Mouse (Mus musculus) forebrain, embryonic 11.5 days (tissue): ENCODE results near the gene Sox10. TPM values are rescaled to one million over a fixed set of nuclear protein-coding genes. Genes with fewer than 3 reads are reported as not detected.

Source experiments
- ATAC-seq: fragments of 200-750 bp; cut with Nextera tagmentation; replicated peaks from 2 replicates; pipeline ENCODE4 v1.8.0; 2017; ENCODE audit warnings: moderate TSS enrichment; ENCODE audit not compliant: low FRiP score
- DNase-seq: peaks from one replicate; pipeline ENCODE4 v3.0.0-alpha.2; 2017; ENCODE audit warnings: low spot score
- H3K27ac ChIP-seq: fragments of 300-500 bp; sonication (generic); 2 replicates; pipeline ENCODE4 v1.5.1; 2014; ENCODE audit warnings: low read depth, low read length
- H3K27me3 ChIP-seq: fragments of 300-500 bp; sonication (generic); 2 replicates; pipeline ENCODE4 v1.6.1; 2014; ENCODE audit warnings: mild to moderate bottlenecking, low read length, mixed read lengths; ENCODE audit not compliant: control insufficient read depth, insufficient read depth
- H3K36me3 ChIP-seq: fragments of 300-500 bp; sonication (generic); 2 replicates; pipeline ENCODE4 v1.6.1; 2014; ENCODE audit warnings: mild to moderate bottlenecking, low read length, moderate library complexity, mixed read lengths; ENCODE audit not compliant: control insufficient read depth, insufficient read depth
- H3K4me1 ChIP-seq: fragments of 300-500 bp; sonication (generic); replicated peaks from 2 replicates; pipeline ENCODE4 v1.6.1; 2014; ENCODE audit warnings: low read length, mixed read lengths; ENCODE audit not compliant: control insufficient read depth, insufficient read depth
- H3K4me2 ChIP-seq: fragments of 300-500 bp; sonication (generic); 2 replicates; pipeline ENCODE4 v1.6.1; 2014; ENCODE audit warnings: low read depth, mild to moderate bottlenecking, low read length, moderate library complexity, mixed read lengths; ENCODE audit not compliant: severe bottlenecking
- H3K4me3 ChIP-seq: fragments of 300-500 bp; sonication (generic); 2 replicates; pipeline ENCODE4 v1.5.1; 2014; ENCODE audit warnings: low read depth, low read length
- H3K9ac ChIP-seq: fragments of 300-500 bp; sonication (generic); 2 replicates; pipeline ENCODE4 v1.6.1; 2014; ENCODE audit warnings: low read length
- H3K9me3 ChIP-seq: fragments of 300-500 bp; sonication (generic); 2 replicates; pipeline ENCODE4 v1.6.1; 2016; ENCODE audit warnings: low read length, mixed read lengths; ENCODE audit not compliant: control insufficient read depth
- WGBS: fragments of 180-500 bp; shearing (Covaris S2); extraction: QIAGEN DNeasy Blood & Tissue Kit; methylation state at CpG from one replicate; pipeline ENCODE4 v1.1.7; 2014; 5-methylcytosine and 5-hydroxymethylcytosine counted together
- polyA plus RNA-seq: library from polyadenylated mRNA; unstranded; fragments of >200 nt; fragmentation: Nextera tagmentation; extraction: Ambion mirVana; gene quantifications from 2 replicates; pipeline ENCODE4 v1.2.1, GENCODE M21; 2014

Sox10 gene
- polyA plus RNA-seq, 1 experiment from 2014 or later = 1.3 TPM

GRCm38 (mm10) chr15:79148533-79148932, 16.5 kb downstream of the Sox10 start:
- ATAC-seq = peak; percentile 39; the same call in 1 of the 2 replicates
- peaks cover 15% of the 10 kb centered on the region for H3K4me1 ChIP-seq
- 54% methylated on average over 7 of the region's 7 CpGs for WGBS
- no peak overlapping the region for H3K4me2 ChIP-seq
- peaks cover 17% of the 10 kb centered on the region for H3K36me3 ChIP-seq
- no peak overlapping the region for H3K4me3 ChIP-seq
- H3K9me3 ChIP-seq = no peaks in the 10 kb centered on the region
- peak; percentile 93 for DNase-seq
- H3K27me3 ChIP-seq = no peaks in the 10 kb centered on the region
- no peak overlapping the region for H3K9ac ChIP-seq
- H3K27ac ChIP-seq = no peak overlapping the region

- ATAC-seq (no peak), DNase-seq (no peak)
- Histone ChIP-seq H3K4me1 (peaks cover 2% of the 10 kb centered on the region; the same call in 1 of the 2 replicates), H3K4me2 (no peak overlapping the region), H3K4me3 (no peak overlapping the region), H3K27me3 (no peaks in the 10 kb centered on the region), H3K36me3 (peaks cover 17% of the 10 kb centered on the region), H3K9me3 (no peaks in the 10 kb centered on the region), H3K27ac (no peak overlapping the region), H3K9ac (no peak overlapping the region)
- WGBS = 96% methylated on average over 7 of the region's 7 CpGs
Measured at GRCm38 (mm10) chr15:79145522-79145921, 19.5 kb downstream of the Sox10 start.

DNA sequence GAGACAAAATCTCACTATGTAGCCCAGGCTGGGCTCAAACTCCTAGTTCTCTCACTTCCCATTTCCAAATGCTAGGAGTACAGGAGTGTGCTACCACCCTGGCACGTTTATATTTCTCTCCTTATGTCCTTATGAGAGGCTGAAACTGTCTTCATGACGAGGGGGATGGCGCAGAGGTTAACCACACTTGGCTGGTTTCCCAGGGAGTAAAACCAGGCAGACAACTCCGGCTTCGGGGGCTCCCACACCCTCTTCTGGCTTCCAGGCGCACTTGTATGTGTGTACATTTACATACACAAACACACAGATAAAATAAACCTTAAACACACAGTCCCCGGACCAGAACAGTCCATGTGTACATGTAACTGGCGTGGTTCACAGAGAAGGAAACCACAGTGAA, 21.0 kb downstream of the Sox10 start:
- Histone ChIP-seq H3K9ac (no peak overlapping the region), H3K4me1 (peaks cover 2% of the 10 kb centered on the region; the same call in 1 of the 2 replicates), H3K27ac (no peak overlapping the region), H3K36me3 (peaks cover 17% of the 10 kb centered on the region), H3K27me3 (no peaks in the 10 kb centered on the region), H3K4me2 (no peak overlapping the region), H3K4me3 (no peak overlapping the region), H3K9me3 (no peaks in the 10 kb centered on the region)
- ATAC-seq (no peak), DNase-seq (no peak)
- 90% methylated on average over 8 of the region's 8 CpGs for WGBS

GRCm38 (mm10) chr15:79143316-79143715, 21.7 kb downstream of the Sox10 start:
- DNase-seq = no peak
- 87% methylated on average over 12 of the region's 12 CpGs for WGBS
- peaks cover 17% of the 10 kb centered on the region for H3K36me3 ChIP-seq
- no peaks in the 10 kb centered on the region for H3K27me3 ChIP-seq
- H3K9ac ChIP-seq = no peak overlapping the region
- H3K4me2 ChIP-seq = no peak overlapping the region
- peaks cover 2% of the 10 kb centered on the region; the same call in 1 of the 2 replicates for H3K4me1 ChIP-seq
- no peak overlapping the region for H3K27ac ChIP-seq
- no peak for ATAC-seq
- H3K4me3 ChIP-seq = no peak overlapping the region
- no peaks in the 10 kb centered on the region for H3K9me3 ChIP-seq

- peak overlapping the region; percentile 85 for H3K9ac ChIP-seq
- WGBS = 1% methylated on average over 7 of the region's 7 CpGs
- H3K27ac ChIP-seq = no peak overlapping the region
- H3K4me2 ChIP-seq = peak overlapping the region; percentile 97
- H3K9me3 ChIP-seq = no peaks in the 10 kb centered on the region
- no peaks in the 10 kb centered on the region for H3K27me3 ChIP-seq
- H3K4me1 ChIP-seq = peaks cover 2% of the 10 kb centered on the region; the same call in 1 of the 2 replicates
- peaks cover 8% of the 10 kb centered on the region for H3K36me3 ChIP-seq
- DNase-seq = no peak
- no peak for ATAC-seq
- peak overlapping the region; percentile 89 for H3K4me3 ChIP-seq
Measured at GRCm38 (mm10) chr15:79141566-79141917, 23.5 kb downstream of the Sox10 start.

DNA sequence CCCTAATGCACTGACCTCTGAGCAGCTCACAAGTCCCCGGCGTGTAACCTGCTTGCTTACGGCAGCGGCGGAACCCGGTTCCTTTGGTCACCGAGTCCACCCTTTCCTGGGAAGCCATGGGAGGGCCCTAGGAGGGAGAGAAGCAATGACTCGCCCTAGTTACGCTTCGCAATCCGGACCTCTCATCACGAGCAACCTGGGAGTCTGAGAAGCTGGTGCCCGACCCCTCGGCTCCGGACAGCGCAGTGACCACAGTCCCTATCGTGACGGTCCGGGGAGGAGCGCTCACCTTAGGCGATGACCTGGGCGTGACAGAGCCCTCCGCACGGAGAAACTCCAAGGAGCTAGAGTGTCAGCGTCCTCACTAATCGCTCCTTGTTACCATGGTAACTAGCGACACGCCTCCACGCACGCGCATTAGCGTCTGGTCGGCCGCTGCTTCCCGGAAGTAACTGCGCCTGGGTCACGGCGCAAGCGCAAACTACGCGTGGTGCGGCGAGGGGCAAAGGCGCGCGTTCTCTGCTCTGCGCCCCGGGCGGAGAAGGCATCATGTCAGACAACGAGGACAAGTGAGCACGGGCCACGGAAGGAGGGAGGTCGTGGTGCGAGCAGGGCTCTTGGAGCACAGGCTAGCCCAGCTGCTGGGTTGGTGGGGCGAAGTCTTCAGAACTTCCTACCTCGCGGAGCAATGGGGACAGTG, 24.0 kb downstream of the Sox10 start, which contains the start of the genes Polr2f and 1700088E04Rik:
Gene Polr2f, plus strand, starts transcription at position 144 of the 700 bp plus-strand sequence.
Gene 1700088E04Rik, minus strand, starts transcription at position 388 of the 700 bp plus-strand sequence.
- H3K27ac ChIP-seq = no peak within 1 kb of the TSS
- peak within 1 kb of the TSS; percentile 89 for H3K4me3 ChIP-seq
- WGBS = under 1% methylated on average over 57 of the region's 57 CpGs
- peaks cover 2% of the 10 kb centered on the region; the same call in 1 of the 2 replicates for H3K4me1 ChIP-seq
- H3K27me3 ChIP-seq = no peaks in the 10 kb centered on the region
- peaks cover 4% of the 10 kb centered on the region; the same call in 1 of the 2 replicates for H3K36me3 ChIP-seq
- DNase-seq (peak; percentile 96), ATAC-seq (peak; percentile 92)
- H3K9ac ChIP-seq = peak within 1 kb of the TSS; percentile 85
- peak within 1 kb of the TSS; percentile 97 for H3K4me2 ChIP-seq
- H3K9me3 ChIP-seq = no peaks in the 10 kb centered on the region

DNA sequence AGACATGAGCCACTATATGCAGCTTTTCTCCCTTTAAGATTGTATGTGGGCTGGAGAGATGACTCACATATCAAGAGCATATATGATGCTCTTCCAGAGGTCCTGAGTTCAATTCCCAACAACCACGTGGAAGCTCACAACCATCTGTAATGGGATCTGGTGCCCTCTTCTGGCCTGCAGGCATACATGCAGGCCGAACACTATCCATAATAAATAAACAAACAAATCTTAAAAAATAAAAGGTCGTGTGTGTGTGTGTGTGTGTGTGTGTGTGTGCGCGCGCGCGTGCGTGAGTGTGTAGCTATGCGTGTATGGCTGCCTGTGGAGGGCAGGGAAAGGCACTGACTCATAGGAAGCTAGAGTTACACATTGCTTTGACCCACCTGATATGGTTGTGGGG, 25.4 kb downstream of the Sox10 start:
- H3K9ac ChIP-seq = no peak overlapping the region
- no peaks in the 10 kb centered on the region for H3K27me3 ChIP-seq
- H3K36me3 ChIP-seq = no peaks in the 10 kb centered on the region
- no peak overlapping the region for H3K4me3 ChIP-seq
- H3K9me3 ChIP-seq = no peaks in the 10 kb centered on the region
- DNase-seq = no peak
- no peak overlapping the region for H3K27ac ChIP-seq
- ATAC-seq = no peak
- 63% methylated on average over 10 of the region's 10 CpGs for WGBS
- H3K4me2 ChIP-seq = no peak overlapping the region
- H3K4me1 ChIP-seq = peaks cover 2% of the 10 kb centered on the region; the same call in 1 of the 2 replicates

GRCm38 (mm10) chr15:79135783-79136575, 29.1 kb downstream of the Sox10 start:
- no peak for ATAC-seq
- no peaks in the 10 kb centered on the region for H3K9me3 ChIP-seq
- WGBS = 71% methylated on average over 11 of the region's 11 CpGs
- H3K4me2 ChIP-seq = no peak overlapping the region
- no peaks in the 10 kb centered on the region for H3K27me3 ChIP-seq
- no peaks in the 10 kb centered on the region for H3K36me3 ChIP-seq
- no peak for DNase-seq
- H3K27ac ChIP-seq = no peak overlapping the region
- H3K4me3 ChIP-seq = no peak overlapping the region
- H3K4me1 ChIP-seq = no peaks in the 10 kb centered on the region; the same call in 1 of the 2 replicates
- no peak overlapping the region; the same call in 1 of the 2 replicates for H3K9ac ChIP-seq
